Mouse (Mus musculus): Measurements from ENCODE around the gene Rtl1. TPM values are rescaled to one million over a fixed set of nuclear protein-coding genes. Genes with fewer than 3 reads are reported as not detected.

The Rtl1 gene
- polyA plus RNA-seq, 1 experiment from 2014 or later = 1.2 TPM

GRCm38 (mm10) chr12:109542011-109542410 lies 58.1 kb downstream of the Rtl1 start:
- Histone ChIP-seq H3K4me2 (ENCODE audit: low read length) (peak overlapping the region; percentile 55), H3K4me1 (ENCODE audit: control insufficient read depth, insufficient read depth, low read length) (0 out of 2 replicates have a peak, but pooled peaks cover 3% of the 10 kb centered on the region), H3K27ac (replicated peaks; ENCODE audit: low read depth, low read length) (peak overlapping the region; percentile 73), H3K9me3 (ENCODE audit: control insufficient read depth, low read length) (peaks cover 20% of the 10 kb centered on the region), H3K36me3 (ENCODE audit: control insufficient read depth, insufficient read depth, low read length) (peaks cover 13% of the 10 kb centered on the region), H3K27me3 (ENCODE audit: control insufficient read depth, insufficient read depth, low read length) (no peaks in the 10 kb centered on the region), H3K9ac (replicated peaks; ENCODE audit: low read length) (peak overlapping the region; percentile 76), H3K4me3 (replicated peaks; ENCODE audit: low read depth, low read length) (peak overlapping the region; percentile 48)
- ATAC-seq (ENCODE audit: low FRiP score, low TSS enrichment) (no peak), DNase-seq (peak; percentile 76)
- WGBS = 53% methylated on average over 14 of the region's 14 CpGs

GRCm38 (mm10) chr12:109541540-109541899 lies 58.6 kb downstream of the Rtl1 start:
- H3K27ac ChIP-seq (replicated peaks; ENCODE audit: low read depth, low read length) = peak overlapping the region; percentile 73
- WGBS = 40% methylated on average over 16 of the region's 16 CpGs
- peak; percentile 55 for DNase-seq
- no peak for ATAC-seq (ENCODE audit: low FRiP score, low TSS enrichment)
- 0 out of 2 replicates have a peak, but pooled peaks cover 3% of the 10 kb centered on the region for H3K4me1 ChIP-seq (ENCODE audit: control insufficient read depth, insufficient read depth, low read length)
- peak overlapping the region; percentile 76 for H3K9ac ChIP-seq (replicated peaks; ENCODE audit: low read length)
- H3K27me3 ChIP-seq (ENCODE audit: control insufficient read depth, insufficient read depth, low read length) = no peaks in the 10 kb centered on the region
- peaks cover 8% of the 10 kb centered on the region for H3K36me3 ChIP-seq (ENCODE audit: control insufficient read depth, insufficient read depth, low read length)
- H3K4me2 ChIP-seq (ENCODE audit: low read length) = peak overlapping the region; percentile 55
- peaks cover 20% of the 10 kb centered on the region for H3K9me3 ChIP-seq (ENCODE audit: control insufficient read depth, low read length)
- peak overlapping the region; percentile 48 for H3K4me3 ChIP-seq (replicated peaks; ENCODE audit: low read depth, low read length)

- peak; percentile 90 for DNase-seq
- Histone ChIP-seq H3K27ac (replicated peaks; ENCODE audit: low read depth, low read length) (peak overlapping the region; percentile 84), H3K4me3 (replicated peaks; ENCODE audit: low read depth, low read length) (peak overlapping the region; percentile 48), H3K27me3 (ENCODE audit: control insufficient read depth, insufficient read depth, low read length) (no peaks in the 10 kb centered on the region), H3K4me1 (ENCODE audit: control insufficient read depth, insufficient read depth, low read length) (0 out of 2 replicates have a peak, but pooled peaks cover 1% of the 10 kb centered on the region), H3K9ac (replicated peaks; ENCODE audit: low read length) (peak overlapping the region; percentile 76), H3K4me2 (ENCODE audit: low read length) (peak overlapping the region; percentile 55), H3K9me3 (ENCODE audit: control insufficient read depth, low read length) (peaks cover 20% of the 10 kb centered on the region), H3K36me3 (ENCODE audit: control insufficient read depth, insufficient read depth, low read length) (peaks cover 2% of the 10 kb centered on the region)
- peak; percentile 75; the same call in 1 of the 2 replicates for ATAC-seq (ENCODE audit: low FRiP score, low TSS enrichment)
- 48% methylated on average over 30 of the region's 30 CpGs for WGBS
Measured at GRCm38 (mm10) chr12:109540739-109541539, 59.2 kb downstream of the Rtl1 start.

DNA sequence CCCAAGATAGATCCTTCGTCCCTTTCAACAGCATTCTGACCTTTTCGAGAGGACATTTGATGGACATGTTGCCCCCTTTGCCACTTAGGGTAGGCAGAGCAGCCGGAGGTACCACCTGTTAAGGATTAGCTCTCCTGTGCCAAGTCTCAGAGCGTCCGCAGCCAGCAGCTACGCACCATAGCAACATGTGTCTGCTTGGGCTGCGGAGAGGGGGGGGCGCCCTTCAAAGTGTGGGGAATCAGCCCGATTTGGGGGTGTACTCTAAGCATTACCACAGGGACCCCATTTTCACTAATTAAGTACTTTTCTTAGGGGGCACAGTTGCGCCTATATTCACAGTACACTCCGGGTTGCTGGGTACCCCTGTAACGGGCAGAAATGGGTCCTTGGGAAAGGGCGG lies 60.2 kb downstream of the Rtl1 start:
- Histone ChIP-seq H3K4me1 (ENCODE audit: control insufficient read depth, insufficient read depth, low read length) (no peaks in the 10 kb centered on the region), H3K27ac (replicated peaks; ENCODE audit: low read depth, low read length) (peak overlapping the region; percentile 84), H3K9ac (replicated peaks; ENCODE audit: low read length) (peak overlapping the region; percentile 55), H3K4me3 (replicated peaks; ENCODE audit: low read depth, low read length) (peak overlapping the region; percentile 48), H3K9me3 (ENCODE audit: control insufficient read depth, low read length) (peaks cover 20% of the 10 kb centered on the region), H3K27me3 (ENCODE audit: control insufficient read depth, insufficient read depth, low read length) (no peaks in the 10 kb centered on the region), H3K36me3 (ENCODE audit: control insufficient read depth, insufficient read depth, low read length) (no peaks in the 10 kb centered on the region), H3K4me2 (ENCODE audit: low read length) (peak overlapping the region; percentile 55)
- no peak for ATAC-seq (ENCODE audit: low FRiP score, low TSS enrichment)
- DNase-seq = peak; percentile 55
- 50% methylated on average over 13 of the region's 13 CpGs for WGBS

MicroRNAs within 50 kb of the gene (microRNA counts, 519-probe panel; counts per million panel counts)
- not detected for microRNA mmu-miR-1188
- microRNA mmu-miR-127 = 5,323 counts per million, percentile 57 among the panel's probes with 10 or more counts
- 5,819 counts per million, percentile 72 among the panel's probes with 10 or more counts for microRNA mmu-miR-136
- microRNA mmu-miR-1906 = not detected
- microRNA mmu-miR-337-3p = not detected
- microRNA mmu-miR-337-5p = not detected
- microRNA mmu-miR-341 = not detected
- 4,285 counts per million, percentile 31 among the panel's probes with 10 or more counts for microRNA mmu-miR-370
- 4,928 counts per million, percentile 46 among the panel's probes with 10 or more counts for microRNA mmu-miR-431
- not detected for microRNA mmu-miR-432
- microRNA mmu-miR-433 = 5,774 counts per million, percentile 70 among the panel's probes with 10 or more counts
- 5,988 counts per million, percentile 74 among the panel's probes with 10 or more counts for microRNA mmu-miR-434-3p
- 4,996 counts per million, percentile 49 among the panel's probes with 10 or more counts for microRNA mmu-miR-434-5p
- not detected for microRNA mmu-miR-493
- microRNA mmu-miR-540-3p = not detected
- not detected for microRNA mmu-miR-540-5p
- not detected for microRNA mmu-miR-665
- microRNA mmu-miR-673-3p = not detected
- not detected for microRNA mmu-miR-673-5p
- not detected for microRNA mmu-miR-770-3p
- not detected for microRNA mmu-miR-770-5p

Small RNA genes within 50 kb of the gene (microRNA-seq; reads per million reads assigned to microRNA genes)
- gene Gm23912 (not detected), gene Mir1188 (7.3 reads per million, percentile 31 among the genes with 10 or more reads in this experiment), gene Mir127 (5,488 reads per million, percentile 92 among the genes with 10 or more reads in this experiment), gene Mir136 (not detected), gene Mir1906-1 (not detected), gene Mir3070a (2.2 reads per million, percentile 14 among the genes with 10 or more reads in this experiment), gene Mir3070b (not detected), gene Mir3071 (not detected), gene Mir337 (not detected), gene Mir341 (677 reads per million, percentile 77 among the genes with 10 or more reads in this experiment), gene Mir3544 (not detected), gene Mir370 (921 reads per million, percentile 81 among the genes with 10 or more reads in this experiment), gene Mir431 (2,984 reads per million, percentile 88 among the genes with 10 or more reads in this experiment), gene Mir432 (not detected), gene Mir433 (1,576 reads per million, percentile 85 among the genes with 10 or more reads in this experiment), gene Mir434 (2,551 reads per million, percentile 86 among the genes with 10 or more reads in this experiment), gene Mir493 (46.2 reads per million, percentile 48 among the genes with 10 or more reads in this experiment), gene Mir540 (355 reads per million, percentile 69 among the genes with 10 or more reads in this experiment), gene Mir665 (315 reads per million, percentile 67 among the genes with 10 or more reads in this experiment), gene Mir673 (77.0 reads per million, percentile 53 among the genes with 10 or more reads in this experiment), gene Mir770 (917 reads per million, percentile 80 among the genes with 10 or more reads in this experiment)

Other genes with a start within 250 kb of the Rtl1 start
- gene Dlk1, start 147.5 kb downstream of the Rtl1 start, polyA plus RNA-seq (2014; fragmentation: Nextera tagmentation; extraction: Ambion mirVana) = 50.3 and 51.4 TPM in 2 replicates